Comparison of ENCODE assay signal across 7 mouse cellular contexts in the genomic region with DNA sequence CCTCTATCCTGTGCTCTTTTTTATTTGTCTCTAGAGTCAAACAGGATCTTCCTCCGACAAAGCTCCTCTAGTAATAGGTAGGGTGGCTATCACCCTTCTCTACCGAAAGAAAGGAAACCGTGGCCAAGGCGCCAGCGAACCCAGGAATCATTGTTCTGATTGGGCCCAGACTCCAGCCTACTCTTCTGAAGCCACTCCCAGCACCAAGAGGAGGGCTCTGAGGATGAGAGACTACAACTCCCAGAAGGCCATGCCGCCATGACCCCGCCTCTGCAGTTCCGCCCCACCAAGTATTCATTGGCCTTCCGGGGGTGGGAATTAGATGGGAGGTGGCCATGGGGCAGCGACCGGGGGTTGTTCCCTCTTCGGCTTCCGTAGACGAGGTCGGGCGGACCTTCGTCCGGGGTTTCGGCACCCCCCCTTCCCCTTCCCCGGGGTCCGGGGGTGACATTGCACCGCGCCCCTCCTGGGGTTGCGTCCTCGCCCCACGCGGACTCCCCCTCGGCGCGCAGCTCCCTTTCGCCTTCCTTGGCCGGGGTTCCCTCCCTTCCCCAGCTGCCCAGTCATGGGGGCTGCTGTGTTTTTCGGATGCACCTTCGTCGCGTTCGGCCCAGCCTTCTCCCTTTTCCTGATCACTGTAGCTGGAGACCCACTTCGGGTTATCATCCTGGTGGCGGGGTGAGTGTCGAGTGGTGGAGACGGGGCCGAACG. TPM values are rescaled to one million over a fixed set of nuclear protein-coding genes. Genes with fewer than 3 reads are reported as not detected.
DNase-seq lines count a peak whose midpoint lies in the region; ATAC-seq and TF ChIP-seq lines count a peak whose summit lies in the region.
"Not testable (repeated sequence)": the region's sequence is repeated elsewhere in the genome, so short reads cannot be mapped to it uniquely, and the experiment has no call there.

A gene (plus strand): TSS at position 364 of the 711 bp plus-strand sequence.

- TF ChIP-seq CTCF in kidney, adult 2 months (conservative IDR thresholded peaks at IDR 0.05; ENCODE audit: insufficient read depth, insufficient read length, low read depth, low read length); spleen, adult 2 months (IDR thresholded peaks at IDR 0.05; ENCODE audit: extremely low read depth, insufficient read depth, insufficient read length, insufficient replicate concordance): not testable (repeated sequence)

- H3K27me3 ChIP-seq in embryonic facial prominence, embryonic 11.5 days (ENCODE audit: control insufficient read depth, insufficient read depth, low read length); kidney, adult 2 months (replicated peaks; ENCODE audit: control insufficient read depth, insufficient read depth, low read length); limb, embryonic 12.5 days; midbrain, embryonic 15.5 days (replicated peaks); spleen, adult 2 months (ENCODE audit: control insufficient read depth, insufficient read depth, low read length): not testable (repeated sequence)

- H3K9ac ChIP-seq in embryonic facial prominence, embryonic 11.5 days (replicated peaks; ENCODE audit: low read length): peak within 1 kb of the TSS; percentile 71
- peak within 1 kb of the TSS; percentile 70 for H3K9ac ChIP-seq in limb, embryonic 12.5 days (replicated peaks)
- peak within 1 kb of the TSS; percentile 69 for H3K9ac ChIP-seq in midbrain, embryonic 15.5 days

- under 1% methylated on average over 25 of the region's 43 CpGs for WGBS in embryonic facial prominence, embryonic 11.5 days
- WGBS in kidney, adult 2 months: under 1% methylated on average over 28 of the region's 43 CpGs
- under 1% methylated on average over 26 of the region's 43 CpGs for WGBS in limb, embryonic 12.5 days
- 0% methylated on average over 34 of the region's 43 CpGs for WGBS in midbrain, embryonic 15.5 days
- WGBS in spleen, adult 2 months: 1% methylated on average over 28 of the region's 43 CpGs

- H3K4me3 ChIP-seq in embryonic facial prominence, embryonic 11.5 days (ENCODE audit: low read depth, low read length): peak within 1 kb of the TSS; percentile 68
- peak within 1 kb of the TSS; percentile 76 for H3K4me3 ChIP-seq in kidney, adult 2 months (ENCODE audit: insufficient read depth, low read depth, low read length)
- H3K4me3 ChIP-seq in limb, embryonic 12.5 days (replicated peaks): peak within 1 kb of the TSS; percentile 68
- H3K4me3 ChIP-seq in midbrain, embryonic 15.5 days: peak within 1 kb of the TSS; percentile 61
- peak within 1 kb of the TSS; percentile 65 for H3K4me3 ChIP-seq in spleen, adult 2 months (ENCODE audit: extremely low read depth, insufficient read depth, insufficient read length)

- not testable (repeated sequence) for H3K4me1 ChIP-seq in embryonic facial prominence, embryonic 11.5 days (ENCODE audit: control insufficient read depth, insufficient read depth, low read length); kidney, adult 2 months (ENCODE audit: control insufficient read depth, insufficient read depth, low read length)
- peaks cover 32% of the 10 kb centered on the region for H3K4me1 ChIP-seq in limb, embryonic 12.5 days (replicated peaks)
- peaks cover 21% of the 10 kb centered on the region for H3K4me1 ChIP-seq in midbrain, embryonic 15.5 days
- peaks cover 14% of the 10 kb centered on the region; the same call in 1 of the 2 replicates for H3K4me1 ChIP-seq in spleen, adult 2 months (ENCODE audit: control insufficient read depth, insufficient read depth, insufficient read length)

- DNase-seq in adrenal gland, postnatal 14 days: peak; percentile 98
- peak; percentile 98 for DNase-seq in embryonic facial prominence, embryonic 11.5 days (ENCODE audit: low spot score)
- DNase-seq in heart, adult 11 months: peak; percentile 100
- peak; percentile 99 for DNase-seq in kidney, adult 2 months
- DNase-seq in spleen, adult 2 months (ENCODE audit: low read depth in 1 of 2, low spot score in 2 of 2): peak; percentile 95

- not testable (repeated sequence) for H3K9me3 ChIP-seq in embryonic facial prominence, embryonic 11.5 days (replicated peaks; ENCODE audit: control insufficient read depth, low read length); limb, embryonic 12.5 days; midbrain, embryonic 15.5 days

- H3K4me2 ChIP-seq in embryonic facial prominence, embryonic 11.5 days (ENCODE audit: low read depth, low read length): peak within 1 kb of the TSS; percentile 77
- H3K4me2 ChIP-seq in limb, embryonic 12.5 days: peak within 1 kb of the TSS; percentile 88
- H3K4me2 ChIP-seq in midbrain, embryonic 15.5 days: peak within 1 kb of the TSS; percentile 67

- 0 out of 2 replicates have a peak within 1 kb of the TSS, but pooled peaks have one; percentile 16 for H3K27ac ChIP-seq in embryonic facial prominence, embryonic 11.5 days (replicated peaks; ENCODE audit: low read depth, low read length)
- H3K27ac ChIP-seq in kidney, adult 2 months (ENCODE audit: insufficient read depth, low read depth, low read length): peak within 1 kb of the TSS; percentile 93
- peak within 1 kb of the TSS; percentile 57 for H3K27ac ChIP-seq in limb, embryonic 12.5 days
- peak within 1 kb of the TSS; percentile 79 for H3K27ac ChIP-seq in midbrain, embryonic 15.5 days
- peak within 1 kb of the TSS; percentile 71 for H3K27ac ChIP-seq in spleen, adult 2 months (ENCODE audit: insufficient read depth, low read length)

- ATAC-seq in embryonic facial prominence, embryonic 11.5 days (replicated peaks; ENCODE audit: insufficient number of reproducible peaks, low FRiP score, low TSS enrichment, low read depth): peak; percentile 94
- peak; percentile 97 for ATAC-seq in limb, embryonic 12.5 days (ENCODE audit: insufficient number of reproducible peaks, insufficient read depth, low FRiP score, low TSS enrichment, low read depth)
- peak; percentile 98 for ATAC-seq in midbrain, embryonic 15.5 days (replicated peaks)

- not testable (repeated sequence) for TF ChIP-seq POLR2A in kidney, adult 2 months (IDR thresholded peaks at IDR 0.05; ENCODE audit: low read depth, low read length)
- TF ChIP-seq POLR2A in spleen, adult 2 months (IDR thresholded peaks at IDR 0.05; ENCODE audit: low read depth, low read length): peak; percentile 24; the same call in 1 of the 2 replicates

- not testable (repeated sequence) for H3K36me3 ChIP-seq in embryonic facial prominence, embryonic 11.5 days (replicated peaks; ENCODE audit: control insufficient read depth, insufficient read depth, low read depth, low read length); kidney, adult 2 months (ENCODE audit: control insufficient read depth, insufficient read depth, low read length); midbrain, embryonic 15.5 days (replicated peaks); spleen, adult 2 months (ENCODE audit: control insufficient read depth, insufficient read depth, low read length)
- H3K36me3 ChIP-seq in limb, embryonic 12.5 days: peaks cover 15% of the 10 kb centered on the region; the same call in 1 of the 2 replicates

RNA-seq across cellular contexts. Expression of the gene that starts here (rescaled TPM):
- total RNA-seq in adrenal gland, postnatal 14 days (2021): 165 and 175 TPM in 2 replicates
- 31.8 and 33.3 TPM in 2 replicates for polyA plus RNA-seq in embryonic facial prominence, embryonic 11.5 days (2014; fragmentation: Nextera tagmentation; extraction: Ambion mirVana)
- 177 and 182 TPM in 2 replicates for polyA plus RNA-seq in kidney, adult 2 months (2012; rRNA removed)
- 29.0 and 31.5 TPM in 2 replicates for polyA plus RNA-seq in limb, embryonic 12.5 days (2016; fragmentation: Nextera tagmentation; extraction: Ambion mirVana)
- 34.3 and 36.1 TPM in 2 replicates for polyA plus RNA-seq in midbrain, embryonic 15.5 days (2015; fragmentation: Nextera tagmentation; extraction: Ambion mirVana)
- 100 and 174 TPM in 2 replicates for polyA plus RNA-seq in spleen, adult 2 months (2012; rRNA removed)

Comparison
In these comparisons a context has a peak if more than half of its experiments do, and no peak if none do; other contexts are left out.
1. Peak in every context shown above with its lines: DNase-seq, ATAC-seq, H3K4me3 ChIP-seq and H3K27ac ChIP-seq.
2. H3K27ac ChIP-seq: peak in every context shown above with its lines; median percentile 93 in kidney, adult 2 months; 79 in midbrain, embryonic 15.5 days; 71 in spleen, adult 2 months; 57 in limb, embryonic 12.5 days; 16 in embryonic facial prominence, embryonic 11.5 days.